Mouse (Mus musculus): Measurements from ENCODE around the gene Inpp5a. TPM values are rescaled to one million over a fixed set of nuclear protein-coding genes. Genes with fewer than 3 reads are reported as not detected.

Inpp5a gene
- total RNA-seq, 2 experiments from 2014 or later = 293 to 297 TPM

DNA sequence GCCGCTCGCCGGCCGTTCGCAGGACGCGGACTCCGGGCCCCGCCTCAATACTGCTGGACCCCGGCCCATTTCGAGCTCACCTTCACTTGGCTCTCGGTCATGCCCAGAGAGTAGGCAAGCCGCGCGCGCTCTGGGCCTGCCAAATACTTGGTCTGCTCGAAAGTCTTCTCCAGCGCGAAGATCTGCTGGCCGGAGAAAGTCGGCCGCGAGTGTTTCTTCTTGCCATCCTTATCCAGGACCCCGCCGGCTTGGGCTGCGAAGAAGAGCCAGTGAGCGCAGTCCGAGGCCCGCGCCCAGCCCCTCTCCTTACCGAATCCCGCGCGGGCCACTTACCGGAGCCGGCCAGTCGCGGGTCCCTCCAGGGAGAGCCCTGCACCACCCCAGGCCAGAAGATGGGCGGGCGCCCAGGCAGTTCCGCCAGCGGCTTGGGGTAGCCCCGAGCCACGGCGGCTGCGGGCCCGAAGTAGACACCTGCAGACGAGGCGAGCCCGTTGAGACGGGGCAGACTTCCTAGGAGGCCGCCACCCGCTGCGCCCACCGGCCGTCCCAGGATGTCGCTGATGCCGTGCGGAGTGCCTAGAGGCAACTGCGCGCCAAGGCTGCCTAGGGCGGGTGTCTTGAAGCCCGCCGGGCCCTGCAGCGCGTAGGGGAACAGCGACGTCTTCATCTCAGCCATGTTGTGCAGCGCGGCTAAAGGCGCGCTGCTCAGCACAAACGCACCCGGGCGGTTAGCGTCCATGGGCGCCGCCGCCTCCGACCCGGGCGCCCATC, 193.1 kb downstream of the Inpp5a start:
- DNase-seq = peak in 1 of 2 experiments; percentile 26

- peak; percentile 52 to 54 for DNase-seq
Measured at GRCm38 (mm10) chr7:139582595-139582994, 193.7 kb downstream of the Inpp5a start, which contains the start of gene Nkx6-2. Gene Nkx6-2 (minus strand): TSS chr7:139582797.

- no peak for DNase-seq
Measured at GRCm38 (mm10) chr7:139583094-139583737, 194.3 kb downstream of the Inpp5a start.

DNA sequence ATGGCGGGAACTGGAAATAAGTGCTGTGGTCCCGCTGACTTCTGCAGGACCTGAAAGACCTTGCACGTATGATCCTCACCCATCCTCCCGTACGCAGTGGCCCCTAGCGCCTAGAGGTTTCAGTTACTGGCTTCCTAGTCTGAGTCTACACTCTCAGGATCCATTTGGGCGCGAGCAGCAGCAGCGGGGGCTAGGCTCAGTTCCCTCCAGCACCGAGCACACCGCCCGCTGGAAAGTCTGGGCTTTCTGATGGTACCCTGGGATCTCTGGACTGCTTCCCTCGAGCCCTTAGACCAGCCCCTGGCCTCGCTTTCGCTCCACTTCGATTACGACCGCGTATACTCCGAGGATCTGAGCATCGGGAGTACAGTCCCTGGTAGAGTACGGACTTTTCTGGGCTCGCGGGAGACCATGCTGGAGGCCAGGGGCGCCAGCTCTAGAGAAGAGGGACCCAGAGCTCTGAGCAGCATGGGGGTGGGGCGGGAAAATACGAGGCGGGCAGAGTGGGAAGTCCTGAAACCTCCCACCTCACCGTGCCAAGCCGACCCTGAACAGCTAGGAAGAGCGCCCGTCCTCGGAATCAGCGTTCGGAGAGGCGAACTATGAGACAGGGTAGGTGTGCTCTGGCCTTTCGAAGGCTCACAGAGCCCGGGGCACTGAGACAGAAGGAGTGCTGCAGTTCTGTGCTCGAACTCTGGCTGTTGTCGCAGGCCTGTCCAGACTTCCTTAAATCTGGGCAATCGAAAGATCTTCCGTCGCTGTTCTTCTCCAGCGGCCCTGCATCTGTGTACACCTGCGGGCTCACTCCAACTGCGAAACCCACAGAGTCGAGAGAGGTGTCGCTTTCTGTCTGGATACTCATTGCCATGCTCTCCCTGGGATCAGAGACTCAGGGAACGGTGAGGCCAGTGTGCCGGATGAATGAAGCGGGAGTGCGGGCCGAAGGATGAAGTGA, 195.6 kb downstream of the Inpp5a start:
- DNase-seq = peak in 1 of 2 experiments; percentile 26

DNA sequence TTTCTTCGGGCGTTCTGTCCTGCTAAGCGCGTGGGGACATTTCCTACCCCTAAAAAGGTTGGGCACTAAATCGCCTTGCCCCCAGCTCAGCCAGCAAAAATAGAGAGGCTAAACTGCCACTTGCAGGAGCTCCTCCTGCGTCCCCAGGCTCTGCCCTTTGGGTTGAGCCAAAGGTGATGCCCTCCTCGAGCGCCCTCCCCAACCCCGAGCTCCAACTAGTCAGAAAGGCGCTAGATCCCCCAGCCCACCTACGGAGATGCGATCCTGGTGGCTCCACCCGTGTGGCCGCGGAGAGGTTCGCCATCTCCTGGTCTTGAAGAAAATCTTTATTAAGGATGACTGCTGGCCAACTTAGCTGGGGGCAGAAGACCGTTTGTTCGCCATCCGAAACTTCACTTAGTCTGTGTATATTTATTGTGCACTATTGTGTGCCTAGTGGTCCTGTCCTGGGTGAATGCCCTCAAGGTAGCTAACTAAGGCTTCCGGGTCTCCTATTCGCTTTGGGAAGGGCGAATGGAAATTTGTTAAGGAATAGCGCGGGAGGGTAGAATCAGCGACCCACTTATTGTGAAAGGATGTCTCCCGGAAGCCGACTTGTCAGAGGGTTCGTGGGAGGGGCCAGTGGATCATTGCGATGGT, 196.4 kb downstream of the Inpp5a start:
- DNase-seq = no peak

- DNase-seq = no peak
Measured at GRCm38 (mm10) chr7:139587919-139588318, 199.0 kb downstream of the Inpp5a start.

DNA sequence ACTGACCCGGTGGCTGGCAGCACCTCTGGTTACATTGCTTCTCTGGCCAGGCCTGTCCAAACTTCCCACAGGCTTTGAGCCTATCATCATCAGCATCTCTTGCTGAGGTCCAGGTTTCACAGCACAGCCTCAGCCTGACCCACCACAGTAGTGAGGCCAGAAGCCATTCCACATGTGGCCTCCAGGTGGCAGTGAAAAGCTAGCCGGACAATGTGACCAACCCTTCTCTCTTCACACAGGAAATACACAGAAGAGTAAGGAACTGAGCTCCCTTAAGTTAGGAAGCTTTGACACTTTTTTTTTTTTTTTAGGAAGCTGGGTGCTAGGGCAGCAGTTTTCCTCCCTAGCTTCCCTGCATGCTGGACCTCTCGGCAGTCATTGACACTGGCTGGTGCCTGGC, 201.4 kb downstream of the Inpp5a start:
- DNase-seq = peak; percentile 22 to 30

DNA sequence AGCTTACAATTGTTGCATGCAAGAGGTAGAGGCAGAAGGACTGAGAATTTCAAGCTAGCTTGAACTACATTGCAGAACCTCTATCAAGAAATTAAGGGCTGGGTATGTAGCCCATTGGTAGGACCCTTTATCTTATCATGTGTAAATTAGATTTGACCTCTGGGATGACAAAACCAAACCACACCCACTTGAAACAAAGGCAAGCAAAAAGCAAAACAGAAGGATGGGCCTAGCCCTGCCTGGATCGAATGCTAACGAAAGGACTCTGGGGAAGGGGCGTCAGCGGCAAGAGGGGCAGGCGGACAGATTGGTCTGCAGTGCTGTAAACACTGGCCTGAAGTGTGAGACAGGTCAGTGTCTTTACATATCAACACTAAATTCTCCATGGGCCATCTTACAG, 202.4 kb downstream of the Inpp5a start:
- no peak for DNase-seq

GRCm38 (mm10) chr7:139595311-139595710, 206.4 kb downstream of the Inpp5a start:
- DNase-seq = no peak

GRCm38 (mm10) chr7:139595862-139596261, 207.0 kb downstream of the Inpp5a start:
- no peak for DNase-seq

DNA sequence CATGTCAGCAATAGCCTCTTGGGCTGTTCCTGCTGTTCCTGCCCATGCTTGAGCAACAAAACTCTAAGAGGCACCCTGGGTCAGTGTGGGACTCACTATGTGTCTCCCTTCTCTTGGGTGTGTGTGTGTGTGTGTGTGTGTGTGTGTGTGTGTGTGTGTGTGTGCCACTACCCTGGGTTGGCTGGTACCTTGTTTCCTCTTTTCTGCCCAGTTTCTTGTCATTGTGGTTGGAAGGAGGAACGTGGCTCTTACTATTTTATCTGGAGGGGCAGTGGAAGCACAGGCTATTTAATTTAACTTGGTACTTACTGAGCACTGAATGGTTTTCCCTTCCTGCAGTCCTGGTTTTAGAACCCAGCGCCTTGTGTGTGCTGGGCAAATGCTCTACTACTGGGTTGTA, 221.4 kb downstream of the Inpp5a start:
- DNase-seq = no peak

DNA sequence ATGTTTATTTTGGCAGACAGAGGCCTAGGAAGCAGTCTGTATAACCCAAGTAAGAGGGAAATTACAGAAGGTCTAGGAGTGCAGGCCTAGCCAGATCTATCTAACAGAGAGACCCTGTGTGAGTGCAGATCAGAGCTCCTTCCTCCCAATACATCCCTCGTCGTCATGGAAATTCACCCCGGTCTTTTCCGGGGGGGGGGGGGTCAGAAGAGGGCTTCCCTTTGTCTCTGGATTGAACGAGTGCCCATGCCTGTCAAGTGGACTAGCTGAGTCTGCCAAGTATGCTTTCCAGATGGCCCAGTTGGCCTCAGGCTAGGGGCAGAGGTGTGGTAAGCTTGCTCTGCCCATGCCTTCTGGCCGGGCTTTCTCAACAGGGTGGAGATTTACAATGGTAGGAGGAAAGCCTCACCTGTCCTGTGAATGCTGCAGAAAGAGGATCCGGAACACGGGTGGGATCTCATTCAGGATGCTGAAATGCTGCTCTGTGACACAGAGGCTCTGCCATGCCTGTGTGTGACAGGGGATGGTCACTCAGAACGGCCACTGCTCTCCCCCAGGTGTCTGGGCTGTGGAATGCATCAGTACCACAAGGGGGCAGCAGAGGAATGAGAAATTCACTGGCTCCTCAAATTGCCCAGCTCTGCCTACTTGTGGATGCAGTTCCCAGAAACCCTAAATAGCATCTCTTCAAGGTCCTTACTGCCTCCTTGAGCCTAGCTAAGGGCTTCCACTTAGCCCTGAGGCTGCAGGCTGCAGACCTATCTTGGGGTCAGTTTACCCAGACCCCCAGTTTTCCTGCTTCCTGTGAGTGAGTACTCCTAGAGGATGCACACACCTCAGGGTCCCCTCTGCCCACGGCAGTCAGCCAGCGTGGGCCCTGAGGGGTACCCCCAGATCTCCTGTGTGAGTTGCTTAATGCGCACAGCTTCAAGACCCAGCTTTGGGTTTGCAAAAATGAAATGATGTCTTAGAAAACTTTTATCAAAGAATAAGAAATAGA, 227.2 kb downstream of the Inpp5a start:
- DNase-seq = peak; percentile 45 to 74

GRCm38 (mm10) chr7:139622568-139622967, 233.7 kb downstream of the Inpp5a start:
- no peak for DNase-seq

- DNase-seq = no peak
Measured at GRCm38 (mm10) chr7:139625156-139625555, 236.2 kb downstream of the Inpp5a start.

Other genes starting within 250 kb of the Inpp5a start
- 10 to 100 TPM; 13.6 to 16.2 TPM for gene Lrrc27, start 176.1 kb upstream of the Inpp5a start, total RNA-seq (2021)
- under 1 TPM; 0.51 to 0.92 TPM for gene Stk32c, start 175.8 kb upstream of the Inpp5a start, total RNA-seq (2021)
- 10 to 100 TPM in 1 of 2 experiments, 1 to 10 TPM in 1; 8.8 to 11.3 TPM for gene Pwwp2b, start 140.6 kb upstream of the Inpp5a start, total RNA-seq (2021)
- under 1 TPM in 1 of 2 experiments, not detected in 1; 0.15 TPM for gene Nkx6-2, start 193.7 kb downstream of the Inpp5a start, total RNA-seq (2021)